In genomic region chr2:163051691-163052090, GRCm38 (mm10) we compare ENCODE assay signal across 22 mouse cellular contexts. TPM values are rescaled to one million over a fixed set of nuclear protein-coding genes. Genes with fewer than 3 reads are reported as not detected.
DNase-seq lines count a peak whose midpoint lies in the region; ATAC-seq and TF ChIP-seq lines count a peak whose summit lies in the region.
"Had no signal": no experiment of that assay in that cellular context is flagged by ENCODE, and none has a peak within 500 bp of the region (broad histone marks: within the 10 kb centered on the region; RNA-seq: fewer than 3 reads in every experiment).

No protein-coding gene starts in this region.

- peaks cover 5% of the 10 kb centered on the region for H3K36me3 ChIP-seq in intestine, postnatal 0 days (ENCODE audit: control insufficient read depth, insufficient read depth)
- no peaks in the 10 kb centered on the region for H3K36me3 ChIP-seq in intestine, embryonic 15.5 days
- H3K36me3 ChIP-seq in ES-Bruce4 (ENCODE audit: control insufficient read depth, insufficient read depth, low read length, poor library complexity, severe bottlenecking), result peaks cover 11% of the 10 kb centered on the region

- no peaks in the 10 kb centered on the region for H3K27me3 ChIP-seq in intestine, postnatal 0 days (replicated peaks; ENCODE audit: control insufficient read depth, insufficient read depth, low read length)
- no peaks in the 10 kb centered on the region for H3K27me3 ChIP-seq in intestine, embryonic 15.5 days (replicated peaks)
- no peaks in the 10 kb centered on the region for H3K27me3 ChIP-seq in ES-Bruce4 (ENCODE audit: control insufficient read depth, insufficient read depth, low read length, poor library complexity, severe bottlenecking)
- H3K27me3 ChIP-seq: embryonic facial prominence, embryonic 13.5 days; forebrain, embryonic 12.5 days had no signal

- no peaks in the 10 kb centered on the region for H3K4me1 ChIP-seq in intestine, postnatal 0 days (replicated peaks; ENCODE audit: control insufficient read depth, insufficient read depth, low read length)
- peaks cover 20% of the 10 kb centered on the region for H3K4me1 ChIP-seq in intestine, embryonic 15.5 days (replicated peaks)
- no peaks in the 10 kb centered on the region for H3K4me1 ChIP-seq in ES-Bruce4 (ENCODE audit: control insufficient read depth, insufficient read depth, low read length)

- no peak overlapping the region for H3K4me3 ChIP-seq in intestine, postnatal 0 days (ENCODE audit: low read depth, low read length)
- no peak overlapping the region for H3K4me3 ChIP-seq in intestine, embryonic 15.5 days (replicated peaks)
- H3K4me3 ChIP-seq in ES-Bruce4 (ENCODE audit: low read depth, low read length), result peak overlapping the region; percentile 60
- H3K4me3 ChIP-seq: embryonic facial prominence, embryonic 13.5 days; forebrain, embryonic 12.5 days; hindbrain, embryonic 13.5 days had no signal

- no peak for TF ChIP-seq CTCF in intestine, postnatal 0 days (IDR thresholded peaks at IDR 0.05; ENCODE audit: low read depth)
- no peak for TF ChIP-seq CTCF in ES-Bruce4 (IDR thresholded peaks at IDR 0.05; ENCODE audit: low read depth, low read length)

- no peak overlapping the region for H3K27ac ChIP-seq in intestine, postnatal 0 days (ENCODE audit: low read depth, low read length)
- no peak overlapping the region for H3K27ac ChIP-seq in intestine, embryonic 15.5 days
- peak overlapping the region; percentile 100 for H3K27ac ChIP-seq in ES-Bruce4 (ENCODE audit: insufficient read depth, low read length)
- H3K27ac ChIP-seq: embryonic facial prominence, embryonic 13.5 days; forebrain, embryonic 12.5 days; hindbrain, embryonic 13.5 days; hindbrain, postnatal 0 days had no signal

- no peak overlapping the region for H3K4me2 ChIP-seq in intestine, postnatal 0 days (replicated peaks; ENCODE audit: low read depth)
- H3K4me2 ChIP-seq in intestine, embryonic 15.5 days (replicated peaks), result no peak overlapping the region
- H3K4me2 ChIP-seq: embryonic facial prominence, embryonic 13.5 days; forebrain, embryonic 12.5 days; hindbrain, embryonic 13.5 days had no signal

- peak; percentile 25; the same call in 1 of the 2 replicates for ATAC-seq in intestine, postnatal 0 days
- no peak for ATAC-seq in intestine, embryonic 15.5 days
- ATAC-seq: forebrain, embryonic 16.5 days; hindbrain, postnatal 0 days had no signal

- H3K9me3 ChIP-seq in intestine, postnatal 0 days (ENCODE audit: control insufficient read depth), result no peaks in the 10 kb centered on the region
- no peaks in the 10 kb centered on the region for H3K9me3 ChIP-seq in intestine, embryonic 15.5 days
- H3K9me3 ChIP-seq in ES-Bruce4 (replicated peaks; ENCODE audit: control insufficient read depth, insufficient read depth, low read length, poor library complexity, severe bottlenecking), result no peaks in the 10 kb centered on the region
- H3K9me3 ChIP-seq: embryonic facial prominence, embryonic 13.5 days; forebrain, embryonic 12.5 days; hindbrain, embryonic 13.5 days had no signal

- peak; percentile 19 for DNase-seq in A20 (ENCODE audit: low read depth, low spot score)
- peak; percentile 92 for DNase-seq in ZHBTc4 (ENCODE audit: low read depth, low spot score)
- DNase-seq in right cerebral cortex, adult 2 months (ENCODE audit: low spot score in 2 of 2), result no peak
- DNase-seq in left cerebral cortex, adult 11 months (ENCODE audit: low spot score), result no peak
- DNase-seq: adrenal gland, postnatal 14 days; cerebellum, adult 11-12 months; cerebellum, adult 9-10 months; cerebellum, postnatal 25 days; gastrocnemius, postnatal 14 days; heart, postnatal 10 days had no signal

- no peak overlapping the region for H3K9ac ChIP-seq in intestine, postnatal 0 days (ENCODE audit: low read depth, low read length)
- no peak overlapping the region for H3K9ac ChIP-seq in intestine, embryonic 15.5 days
- H3K9ac ChIP-seq in ES-Bruce4 (ENCODE audit: low read depth, poor library complexity, severe bottlenecking), result peak overlapping the region; percentile 72
- H3K9ac ChIP-seq: embryonic facial prominence, embryonic 13.5 days; forebrain, embryonic 12.5 days; hindbrain, embryonic 13.5 days had no signal

- 30% methylated on average over 1 of the region's 1 CpGs for WGBS in intestine, postnatal 0 days
- 64% methylated on average over 1 of the region's 1 CpGs for WGBS in intestine, embryonic 15.5 days

- TF ChIP-seq POLR2A in ES-Bruce4 (IDR thresholded peaks at IDR 0.05; ENCODE audit: insufficient read depth, low read length), result peak; percentile 37

- TF ChIP-seq EP300 in ES-Bruce4 (IDR thresholded peaks at IDR 0.05; ENCODE audit: insufficient read depth, low read depth, low read length), result peak; percentile 96

RNA-seq across cellular contexts. Expression of gene Mybl2, which starts 2.8 kb away (rescaled TPM):
- polyA plus RNA-seq in intestine, postnatal 0 days (2015; fragmentation: Nextera tagmentation; extraction: Ambion mirVana), result 4.4 and 5.1 TPM in 2 replicates
- 25.0 and 26.2 TPM in 2 replicates for polyA plus RNA-seq in intestine, embryonic 15.5 days (2015; fragmentation: Nextera tagmentation; extraction: Ambion mirVana)
- polyA plus RNA-seq in ES-Bruce4 (2011; ENCODE audit: insufficient read depth, insufficient read length, low read depth, missing spikeins), result 471 and 519 TPM in 2 replicates

RNA-seq across cellular contexts. Expression of gene Ift52, which starts 34.5 kb away (rescaled TPM):
- 30.0 and 36.4 TPM in 2 replicates for polyA plus RNA-seq in intestine, postnatal 0 days (2015; fragmentation: Nextera tagmentation; extraction: Ambion mirVana)
- polyA plus RNA-seq in intestine, embryonic 15.5 days (2015; fragmentation: Nextera tagmentation; extraction: Ambion mirVana), result 44.0 and 47.7 TPM in 2 replicates
- 62.6 and 69.4 TPM in 2 replicates for polyA plus RNA-seq in ES-Bruce4 (2011; ENCODE audit: insufficient read depth, insufficient read length, low read depth, missing spikeins)

RNA-seq across cellular contexts. Expression of gene Gtsf1l, which starts 36.0 kb away (rescaled TPM):
- not detected in 2 replicates for polyA plus RNA-seq in intestine, postnatal 0 days (2015; fragmentation: Nextera tagmentation; extraction: Ambion mirVana)
- polyA plus RNA-seq in intestine, embryonic 15.5 days (2015; fragmentation: Nextera tagmentation; extraction: Ambion mirVana), result not detected in 2 replicates
- 34.9 and 36.3 TPM in 2 replicates for polyA plus RNA-seq in ES-Bruce4 (2011; ENCODE audit: insufficient read depth, insufficient read length, low read depth, missing spikeins)
- polyA plus RNA-seq: cortical plate, adult 2 months; embryonic facial prominence, embryonic 13.5 days; forebrain, embryonic 12.5 days; forebrain, embryonic 16.5 days; frontal cortex, adult 2 months; heart, embryonic 14.5 days; hindbrain, embryonic 13.5 days; hindbrain, postnatal 0 days; intestine, embryonic 14.5 days had no signal

Comparison
In these comparisons a context has a peak if more than half of its experiments do, and no peak if none do; other contexts are left out.
1. DNase-seq: peak in A20 (single experiment) and ZHBTc4 (single experiment); none in right cerebral cortex, adult 2 months (0 of 2) and left cerebral cortex, adult 11 months (single experiment).
2. RNA of gene Mybl2, which starts 2.8 kb away (polyA plus RNA-seq): 471 to 519 TPM in ES-Bruce4; 25.0 to 26.2 TPM in intestine, embryonic 15.5 days and 4.4 to 5.1 TPM in intestine, postnatal 0 days; every median in the first group is over 10 times any median in the second.
3. RNA of gene Gtsf1l, which starts 36.0 kb away (polyA plus RNA-seq): 34.9 to 36.3 TPM in ES-Bruce4; not detected in intestine, postnatal 0 days and not detected in intestine, embryonic 15.5 days; every median in the first group is over 10 times any median in the second.